Mouse (Mus musculus) embryonic facial prominence, embryonic 15.5 days (tissue): ENCODE measurements around the gene Lypd3. TPM values are rescaled to one million over a fixed set of nuclear protein-coding genes. Genes with fewer than 3 reads are reported as not detected.
A peak's percentile ranks its signal among the peaks of the same experiment; 100 is the strongest.
"Not testable (repeated sequence)": the region's sequence is repeated elsewhere in the genome, so short reads cannot be mapped to it uniquely, and the experiment has no call there.

Experiments used
- ATAC-seq: fragments of 200-750 bp; cut with Nextera tagmentation; 2 replicates; pipeline ENCODE4 v1.8.0; 2017; ENCODE audit warnings: low read depth, moderate TSS enrichment; ENCODE audit not compliant: insufficient number of reproducible peaks, low FRiP score, low TSS enrichment
- H3K27ac ChIP-seq: fragments of 300-500 bp; sonication (generic); replicated peaks from 2 replicates; pipeline ENCODE4 v1.5.1; 2015; ENCODE audit warnings: mild to moderate bottlenecking, inconsistent platforms
- H3K27me3 ChIP-seq: fragments of 300-500 bp; sonication (generic); 2 replicates; pipeline ENCODE4 v1.6.1; 2015; ENCODE audit warnings: inconsistent platforms
- H3K36me3 ChIP-seq: fragments of 300-500 bp; sonication (generic); 2 replicates; pipeline ENCODE4 v1.6.1; 2015; ENCODE audit warnings: mild to moderate bottlenecking, inconsistent platforms
- H3K4me1 ChIP-seq: fragments of 300-500 bp; sonication (generic); 2 replicates; pipeline ENCODE4 v1.6.1; 2015; ENCODE audit warnings: inconsistent platforms
- H3K4me2 ChIP-seq: fragments of 300-500 bp; sonication (generic); replicated peaks from 2 replicates; pipeline ENCODE4 v1.6.1; 2015; ENCODE audit warnings: mild to moderate bottlenecking, inconsistent platforms
- H3K4me3 ChIP-seq: fragments of 300-500 bp; sonication (generic); replicated peaks from 2 replicates; pipeline ENCODE4 v1.5.1; 2015; ENCODE audit warnings: mild to moderate bottlenecking, inconsistent platforms
- H3K9ac ChIP-seq: fragments of 300-500 bp; sonication (generic); 2 replicates; pipeline ENCODE4 v1.6.1; 2015; ENCODE audit warnings: inconsistent platforms
- H3K9me3 ChIP-seq: fragments of 300-500 bp; sonication (generic); replicated peaks from 2 replicates; pipeline ENCODE4 v1.6.1; 2016; ENCODE audit warnings: inconsistent platforms
- WGBS: fragments of 180-500 bp; shearing (Covaris S2); methylation state at CpG from one replicate; pipeline ENCODE4 v1.1.7; 2015; 5-methylcytosine and 5-hydroxymethylcytosine counted together
- polyA plus RNA-seq: library from polyadenylated mRNA; unstranded; fragments of >200 nt; fragmentation: Nextera tagmentation; extraction: Ambion mirVana; gene quantifications from 2 replicates; pipeline ENCODE4 v1.2.1, GENCODE M21; 2015

Lypd3 gene
- polyA plus RNA-seq, 1 experiment from 2014 or later, result 109 TPM

DNA sequence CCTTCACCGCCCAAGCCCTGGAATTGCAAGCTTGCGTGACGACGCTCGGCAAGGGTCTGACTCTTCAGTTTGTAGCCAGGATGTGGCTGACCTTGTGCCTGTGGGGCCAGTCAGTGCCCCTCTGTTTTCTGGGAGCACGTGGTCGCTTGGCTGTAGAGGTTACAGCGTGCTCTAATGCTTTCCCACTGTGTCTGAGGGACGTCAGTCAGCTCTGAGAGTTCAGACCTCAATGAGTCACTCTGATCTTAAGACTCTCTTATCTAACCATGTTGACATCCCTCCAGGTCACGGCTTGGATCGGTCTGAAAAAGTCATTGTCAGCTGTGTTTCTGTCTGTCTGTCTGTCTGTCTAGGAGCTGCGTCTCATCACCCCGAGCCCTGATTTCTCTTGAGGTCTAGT is 21.5 kb upstream of the Lypd3 start:
- Histone ChIP-seq H3K27ac (no peak overlapping the region), H3K36me3 (peaks cover 4% of the 10 kb centered on the region; the same call in 1 of the 2 replicates), H3K4me1 (peaks cover 24% of the 10 kb centered on the region), H3K4me2 (no peak overlapping the region), H3K27me3 (peaks cover 36% of the 10 kb centered on the region), H3K9ac (no peak overlapping the region), H3K9me3 (no peaks in the 10 kb centered on the region), H3K4me3 (no peak overlapping the region)
- ATAC-seq, result no peak
- 64% methylated on average over 13 of the region's 13 CpGs for WGBS

DNA sequence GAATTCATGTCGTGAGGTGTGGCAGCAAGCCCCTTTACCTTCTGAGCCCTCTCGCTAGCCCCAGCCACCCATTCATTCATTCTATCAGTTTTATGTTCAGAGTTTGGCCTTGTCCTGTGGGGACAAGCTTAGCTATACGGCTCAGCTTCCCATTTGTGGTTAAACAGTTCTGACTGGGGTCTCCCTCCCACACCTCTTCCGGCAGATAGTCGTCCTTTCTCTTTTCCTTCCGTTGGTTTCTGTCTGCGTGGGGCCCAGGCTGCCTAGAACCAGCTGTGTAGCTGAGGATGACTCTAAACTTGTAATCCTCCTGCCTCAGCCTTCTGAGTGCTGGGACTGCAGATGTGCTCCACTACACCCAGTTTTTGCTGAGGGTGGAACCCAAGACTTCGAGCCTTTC is 18.6 kb upstream of the Lypd3 start:
- peaks cover 2% of the 10 kb centered on the region for H3K4me1 ChIP-seq
- no peaks in the 10 kb centered on the region for H3K9me3 ChIP-seq
- H3K4me2 ChIP-seq, result no peak overlapping the region
- ATAC-seq, result no peak
- peaks cover 8% of the 10 kb centered on the region for H3K36me3 ChIP-seq
- H3K4me3 ChIP-seq, result no peak overlapping the region
- no peak overlapping the region for H3K9ac ChIP-seq
- no peak overlapping the region for H3K27ac ChIP-seq
- WGBS, result 76% methylated on average over 8 of the region's 8 CpGs
- peaks cover 8% of the 10 kb centered on the region for H3K27me3 ChIP-seq

DNA sequence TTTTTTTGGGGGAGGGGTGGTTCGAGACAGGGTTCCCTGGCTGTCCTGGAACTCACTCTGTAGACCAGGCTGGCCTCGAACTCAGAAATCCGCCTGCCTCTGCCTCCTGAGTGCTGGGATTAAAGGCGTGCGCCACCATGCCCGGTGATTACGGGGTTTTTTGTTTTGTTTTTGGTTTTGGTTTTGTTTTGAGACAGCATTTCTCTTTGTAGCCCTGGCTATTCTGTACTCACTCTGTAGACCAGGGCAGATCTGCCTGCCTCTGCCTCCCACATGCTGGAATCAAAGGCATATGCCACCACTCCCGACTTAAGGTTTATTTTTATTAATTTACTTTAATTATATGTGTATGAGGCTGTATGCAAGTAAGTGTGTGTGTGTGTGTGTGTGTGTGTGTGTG is 18.0 kb upstream of the Lypd3 start:
- WGBS, result 90% methylated on average over 8 of the region's 8 CpGs
- H3K4me2 ChIP-seq, H3K4me1 ChIP-seq, ATAC-seq, H3K9me3 ChIP-seq, H3K27me3 ChIP-seq, H3K36me3 ChIP-seq, H3K9ac ChIP-seq, H3K27ac ChIP-seq, H3K4me3 ChIP-seq: not testable (repeated sequence)

DNA sequence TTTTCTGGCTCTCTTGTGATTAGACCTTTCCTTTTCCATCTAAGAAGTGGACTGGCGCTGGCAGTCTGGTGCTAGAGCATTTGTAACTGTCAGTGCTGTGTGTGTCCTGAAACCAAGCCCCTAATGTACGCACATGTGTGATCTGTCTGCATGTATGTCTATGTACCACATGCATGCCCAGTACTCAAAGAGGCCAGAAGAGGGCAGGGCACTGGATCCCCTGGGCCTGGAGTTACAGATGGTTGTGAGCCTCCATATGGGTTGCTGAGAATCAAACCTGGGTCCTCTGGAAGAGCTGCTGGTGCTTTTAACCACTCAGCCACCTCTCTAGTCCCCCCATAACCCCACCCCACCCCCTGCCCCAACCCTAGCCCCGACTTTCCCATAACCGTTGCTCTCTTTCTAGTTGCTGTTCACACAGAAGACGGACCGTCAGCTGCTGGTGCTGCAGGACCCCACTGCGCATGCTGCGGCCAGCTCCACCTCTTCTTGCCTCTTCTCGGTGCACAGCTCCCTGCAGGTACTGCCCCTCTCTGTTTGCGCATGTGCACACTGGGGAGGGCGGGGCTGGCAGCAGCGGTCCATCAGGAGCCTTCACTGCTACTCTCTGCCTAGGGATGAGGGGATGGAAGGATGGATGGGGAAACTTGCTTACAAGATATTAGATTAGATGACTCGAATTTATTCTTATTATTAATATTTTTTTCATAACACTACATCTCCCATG is 16.5 kb upstream of the Lypd3 start:
- no peak overlapping the region for H3K4me3 ChIP-seq
- ATAC-seq, result no peak
- 62% methylated on average over 13 of the region's 13 CpGs for WGBS

DNA sequence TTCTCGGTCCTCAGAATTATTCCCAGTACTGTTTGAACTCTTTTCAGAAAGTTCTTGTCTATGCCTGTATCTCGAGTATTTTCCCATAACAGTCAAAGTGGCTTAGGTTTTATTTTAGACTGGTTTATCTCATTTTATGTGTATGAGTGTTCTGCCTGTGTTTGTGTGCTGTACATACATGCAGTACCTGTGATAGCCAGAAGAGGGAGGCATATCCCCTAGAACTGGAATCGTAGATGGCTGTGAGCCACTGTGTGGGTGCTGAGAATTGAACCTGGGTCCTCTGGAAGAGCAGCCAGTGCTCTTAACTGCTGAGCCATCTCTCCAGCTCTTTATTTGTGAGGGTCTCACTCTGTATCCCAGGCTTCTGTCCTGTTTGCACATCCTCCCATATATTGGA is 15.2 kb upstream of the Lypd3 start:
- WGBS, result 80% methylated on average over 3 of the region's 3 CpGs

More for the DNA sequence above, 16.5 kb upstream of the Lypd3 start:
- Histone ChIP-seq H3K9me3 (no peaks in the 10 kb centered on the region), H3K27ac (no peak overlapping the region), H3K4me2 (no peak overlapping the region), H3K4me1 (no peaks in the 10 kb centered on the region), H3K9ac (no peak overlapping the region), H3K36me3 (peaks cover 8% of the 10 kb centered on the region), H3K27me3 (no peaks in the 10 kb centered on the region)

DNA sequence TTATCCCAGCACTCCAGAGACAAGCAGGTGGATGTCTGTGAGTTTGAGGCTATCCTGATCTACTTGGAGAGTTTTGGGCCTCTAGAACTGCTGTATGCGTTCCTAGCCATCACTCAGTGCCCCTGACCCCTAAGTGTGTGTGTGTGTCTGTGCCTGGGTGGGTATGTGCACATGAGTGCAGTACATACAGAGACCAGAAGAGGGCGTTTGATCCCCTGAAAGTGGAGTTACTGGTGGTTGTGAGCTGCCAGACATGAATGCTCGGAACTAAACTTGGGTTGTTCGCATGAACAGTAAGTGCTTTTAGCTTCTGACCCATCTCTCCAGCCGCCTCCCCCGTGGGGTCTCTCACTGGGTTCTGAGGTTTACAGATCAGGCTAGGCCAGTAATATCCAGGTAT is 13.4 kb upstream of the Lypd3 start:
- no peaks in the 10 kb centered on the region for H3K9me3 ChIP-seq
- H3K4me1 ChIP-seq, result no peaks in the 10 kb centered on the region
- 80% methylated on average over 6 of the region's 6 CpGs for WGBS
- H3K4me3 ChIP-seq, result no peak overlapping the region
- H3K9ac ChIP-seq, result no peak overlapping the region
- H3K36me3 ChIP-seq, result peaks cover 6% of the 10 kb centered on the region; the same call in 1 of the 2 replicates
- no peak overlapping the region for H3K27ac ChIP-seq
- H3K27me3 ChIP-seq, result no peaks in the 10 kb centered on the region
- ATAC-seq, result no peak
- no peak overlapping the region for H3K4me2 ChIP-seq

More for the DNA sequence above, 15.2 kb upstream of the Lypd3 start:
- H3K4me3 ChIP-seq, result no peak overlapping the region
- no peak overlapping the region for H3K9ac ChIP-seq
- no peak overlapping the region for H3K27ac ChIP-seq
- H3K36me3 ChIP-seq, result peaks cover 8% of the 10 kb centered on the region
- no peaks in the 10 kb centered on the region for H3K4me1 ChIP-seq
- H3K9me3 ChIP-seq, result no peaks in the 10 kb centered on the region
- H3K27me3 ChIP-seq, result no peaks in the 10 kb centered on the region
- H3K4me2 ChIP-seq, result no peak overlapping the region
- no peak for ATAC-seq

DNA sequence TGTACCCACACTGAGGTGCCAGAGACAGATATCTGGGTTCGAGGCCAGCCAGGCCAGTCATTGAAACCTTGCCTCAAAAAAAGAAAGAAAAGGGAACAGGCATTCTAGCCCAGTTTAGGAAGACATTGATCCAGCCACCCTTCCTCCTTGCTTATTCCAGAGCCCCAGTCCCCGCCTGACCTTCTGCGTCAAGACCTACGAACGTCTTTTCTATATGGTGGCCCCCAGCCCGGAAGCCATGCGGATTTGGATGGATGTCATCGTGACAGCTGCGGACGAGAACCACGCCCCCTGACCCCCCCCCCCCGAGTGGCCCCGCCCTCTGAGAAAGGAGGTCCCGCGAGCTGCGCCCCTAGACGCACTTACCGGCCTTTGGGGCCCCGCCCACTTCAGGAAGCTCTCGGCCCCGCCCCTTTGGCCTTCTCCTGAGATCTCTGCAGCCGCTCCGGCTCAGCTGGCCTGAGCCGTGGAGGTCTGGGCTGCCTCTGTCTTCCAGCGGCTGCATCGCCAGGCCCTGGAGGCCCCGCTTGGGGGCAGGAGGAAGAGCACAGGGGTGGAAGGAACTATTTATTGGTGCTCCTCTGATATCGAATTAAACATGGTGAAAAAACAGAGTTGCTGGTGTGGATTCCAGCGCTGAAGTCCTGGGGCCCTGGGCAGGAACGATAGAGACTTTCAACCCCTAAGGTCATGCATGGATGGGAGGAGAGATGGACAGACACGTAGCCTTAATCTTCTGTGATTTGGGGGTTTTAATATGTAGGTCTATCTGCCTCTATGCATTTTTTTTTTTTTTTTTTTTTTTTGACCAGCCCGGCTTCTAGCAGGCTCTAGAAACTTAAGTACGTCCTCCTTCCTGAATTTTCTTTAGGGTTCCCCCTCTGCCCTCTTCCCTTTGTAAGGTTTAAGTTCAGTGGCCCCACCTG is 7.4 kb upstream of the Lypd3 start:
- peaks cover 9% of the 10 kb centered on the region for H3K4me1 ChIP-seq
- peak; percentile 79 for ATAC-seq
- peak overlapping the region; percentile 39 for H3K9ac ChIP-seq
- no peaks in the 10 kb centered on the region for H3K27me3 ChIP-seq
- 6% methylated on average over 32 of the region's 33 CpGs for WGBS
- H3K4me3 ChIP-seq, result peak overlapping the region; percentile 40
- H3K36me3 ChIP-seq, result no peaks in the 10 kb centered on the region
- peak overlapping the region; percentile 74; the same call in 1 of the 2 replicates for H3K27ac ChIP-seq
- H3K4me2 ChIP-seq, result peak overlapping the region; percentile 71
- no peaks in the 10 kb centered on the region for H3K9me3 ChIP-seq

DNA sequence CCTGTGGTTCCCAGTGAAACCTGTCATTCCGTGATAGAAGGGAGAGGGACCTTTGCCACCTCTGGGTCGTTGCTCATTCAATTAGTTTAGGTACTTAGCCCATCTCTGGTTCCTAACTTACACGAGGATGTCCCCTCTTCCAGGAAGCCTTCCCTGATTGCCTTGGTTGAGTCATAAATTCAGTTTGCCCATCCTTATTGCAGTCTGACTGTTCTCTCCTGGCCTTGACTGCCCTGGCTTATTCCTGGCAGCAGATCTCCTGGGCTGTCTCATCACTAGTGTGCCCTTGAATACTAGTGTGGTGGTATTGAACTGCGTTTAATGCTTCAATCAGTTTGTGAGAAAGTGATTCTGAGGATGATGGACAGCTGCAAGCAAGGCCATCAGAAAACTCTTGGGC is 6.7 kb upstream of the Lypd3 start:
- no peak overlapping the region for H3K4me3 ChIP-seq
- no peak overlapping the region for H3K4me2 ChIP-seq
- WGBS, result 78% methylated on average over 4 of the region's 4 CpGs
- peak overlapping the region; percentile 74 for H3K27ac ChIP-seq
- ATAC-seq, result no peak
- H3K9me3 ChIP-seq, result no peaks in the 10 kb centered on the region
- no peak overlapping the region for H3K9ac ChIP-seq
- H3K27me3 ChIP-seq, result no peaks in the 10 kb centered on the region
- H3K36me3 ChIP-seq, result no peaks in the 10 kb centered on the region
- peaks cover 9% of the 10 kb centered on the region for H3K4me1 ChIP-seq

DNA sequence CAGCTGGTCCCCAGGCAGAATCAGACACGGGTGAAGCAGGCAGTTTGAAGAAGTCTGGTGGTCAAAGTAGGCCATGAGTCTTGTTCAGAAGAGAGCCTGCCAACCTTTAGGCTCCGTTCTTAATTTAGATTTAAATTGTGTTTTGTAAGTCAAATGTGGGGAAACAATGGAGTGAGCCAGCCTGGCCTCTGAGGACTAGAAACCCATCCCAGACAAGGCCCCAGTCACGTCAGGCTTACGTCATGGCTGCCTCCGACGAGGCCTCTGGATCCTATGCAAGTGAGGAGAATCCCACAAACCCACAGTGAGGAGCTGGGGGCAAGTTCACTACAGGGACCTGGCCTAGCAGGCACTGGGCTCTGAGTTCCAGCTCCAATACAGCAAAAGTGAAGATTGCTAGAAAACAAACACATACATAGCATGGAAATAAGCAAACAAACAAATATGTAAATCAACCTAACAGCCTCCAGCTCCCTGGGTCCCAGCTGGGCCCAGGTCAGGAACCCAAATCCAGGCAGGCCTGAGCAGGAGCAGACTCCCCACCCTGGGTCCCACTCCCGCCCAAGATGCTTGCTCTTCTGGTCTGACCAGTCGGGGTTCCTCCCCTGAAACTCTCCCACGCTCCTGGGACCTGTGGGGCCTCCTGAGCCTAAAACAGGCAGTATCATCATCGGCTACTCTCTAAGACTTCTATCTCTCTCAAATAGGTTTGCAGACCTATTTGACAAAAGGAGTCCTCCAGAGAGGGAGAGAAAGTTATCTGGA is 6.1 kb upstream of the Lypd3 start:
- ATAC-seq, result no peak
- Histone ChIP-seq H3K4me1 (peaks cover 9% of the 10 kb centered on the region), H3K27me3 (no peaks in the 10 kb centered on the region), H3K27ac (peak overlapping the region; percentile 76), H3K9ac (no peak overlapping the region), H3K4me2 (no peak overlapping the region), H3K36me3 (no peaks in the 10 kb centered on the region), H3K4me3 (no peak overlapping the region), H3K9me3 (no peaks in the 10 kb centered on the region)
- 58% methylated on average over 10 of the region's 10 CpGs for WGBS

DNA sequence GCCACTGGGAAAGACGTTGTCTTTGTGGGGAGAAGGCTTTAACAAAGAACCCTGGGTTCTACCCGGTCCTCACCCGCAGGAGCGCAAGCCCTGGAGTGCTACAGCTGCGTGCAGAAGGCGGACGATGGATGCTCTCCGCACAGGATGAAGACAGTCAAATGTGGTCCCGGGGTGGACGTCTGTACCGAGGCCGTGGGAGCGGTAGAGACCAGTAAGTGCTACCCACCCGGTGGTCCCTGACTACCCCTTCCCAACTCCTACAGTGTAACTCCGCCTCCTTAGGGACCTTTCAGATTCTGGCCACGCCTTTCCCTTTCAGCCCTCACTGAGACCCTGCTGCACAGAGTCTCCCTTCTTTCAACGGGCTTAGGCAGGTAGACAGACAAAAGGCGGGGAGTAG is 696 bp downstream of the Lypd3 start:
- no peaks in the 10 kb centered on the region for H3K9me3 ChIP-seq
- peaks cover 20% of the 10 kb centered on the region; the same call in 1 of the 2 replicates for H3K4me1 ChIP-seq
- ATAC-seq, result no peak
- H3K4me2 ChIP-seq, result peak overlapping the region; percentile 88
- H3K36me3 ChIP-seq, result no peaks in the 10 kb centered on the region
- H3K27me3 ChIP-seq, result peaks cover 49% of the 10 kb centered on the region
- 1% methylated on average over 18 of the region's 18 CpGs for WGBS
- peak overlapping the region; percentile 47 for H3K4me3 ChIP-seq
- H3K9ac ChIP-seq, result no peak overlapping the region
- peak overlapping the region; percentile 60 for H3K27ac ChIP-seq
